Mouse (Mus musculus): Measurements from ENCODE around the gene Cmip.

DNA sequence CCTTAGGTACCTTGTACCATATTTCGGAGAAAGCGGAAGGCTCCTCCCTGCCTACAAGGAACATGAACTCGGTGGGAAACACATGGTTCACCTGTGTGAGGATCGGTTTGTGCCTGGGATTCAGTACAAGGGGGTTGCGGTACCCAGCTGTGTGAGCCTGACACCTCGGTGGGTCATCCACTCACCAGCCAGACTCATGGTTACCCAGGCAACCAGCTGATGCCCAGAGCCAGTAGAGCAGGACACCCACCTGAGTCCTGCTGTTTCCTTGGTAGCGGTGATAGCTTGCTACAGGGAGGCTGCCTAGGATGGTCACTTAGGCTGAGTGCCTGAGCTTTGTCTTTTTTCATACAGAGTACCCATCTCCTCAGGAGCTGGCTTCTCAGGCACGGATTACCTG, 142.4 kb downstream of the Cmip start:
- no peak for TF ChIP-seq CTCF (IDR thresholded peaks at IDR 0.05; ENCODE audit: insufficient read depth, low read length)
- no peak for TF ChIP-seq POLR2A (IDR thresholded peaks at IDR 0.05; ENCODE audit: borderline replicate concordance, extremely low read depth, low read depth, low read length)
